Mouse (Mus musculus) right cerebral cortex, adult 18-20 months (tissue): ENCODE results near the gene Prima1.

Experiments used
- DNase-seq: peaks from one replicate; pipeline ENCODE4 v3.0.0; 2022; ENCODE audit warnings: mixed read lengths

Gene Prima1

GRCm38 (mm10) chr12:103223671-103224070, 18.3 kb downstream of the Prima1 start:
- no peak for DNase-seq

- no peak for DNase-seq
Observed at GRCm38 (mm10) chr12:103215877-103216610, 25.9 kb downstream of the Prima1 start.

GRCm38 (mm10) chr12:103214797-103215196, 27.2 kb downstream of the Prima1 start:
- no peak for DNase-seq

- DNase-seq: no peak
Observed at GRCm38 (mm10) chr12:103214270-103214669, 27.7 kb downstream of the Prima1 start.

DNA sequence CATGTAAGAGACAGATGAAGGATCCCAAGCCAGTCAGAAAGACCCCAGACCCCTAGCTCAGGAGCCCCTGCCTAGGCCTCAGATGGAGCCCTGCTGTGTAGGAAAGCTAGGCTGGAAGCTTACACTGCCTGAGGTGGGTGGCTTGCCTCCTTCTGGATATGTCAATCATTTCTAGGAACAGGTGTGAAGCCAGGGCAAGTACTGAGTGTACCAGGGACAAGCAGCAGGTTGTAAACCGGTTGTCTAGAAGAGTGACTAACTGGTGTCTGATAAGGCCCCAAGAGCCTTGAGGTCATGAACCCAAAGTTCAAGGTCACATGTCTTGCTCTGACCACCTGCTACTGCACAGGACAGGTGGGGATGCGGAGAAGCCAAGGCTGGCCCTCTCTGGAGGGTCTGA, 28.4 kb downstream of the Prima1 start:
- no peak for DNase-seq

- peak; percentile 67 for DNase-seq
Observed at GRCm38 (mm10) chr12:103211078-103211477, 30.9 kb downstream of the Prima1 start.

DNA sequence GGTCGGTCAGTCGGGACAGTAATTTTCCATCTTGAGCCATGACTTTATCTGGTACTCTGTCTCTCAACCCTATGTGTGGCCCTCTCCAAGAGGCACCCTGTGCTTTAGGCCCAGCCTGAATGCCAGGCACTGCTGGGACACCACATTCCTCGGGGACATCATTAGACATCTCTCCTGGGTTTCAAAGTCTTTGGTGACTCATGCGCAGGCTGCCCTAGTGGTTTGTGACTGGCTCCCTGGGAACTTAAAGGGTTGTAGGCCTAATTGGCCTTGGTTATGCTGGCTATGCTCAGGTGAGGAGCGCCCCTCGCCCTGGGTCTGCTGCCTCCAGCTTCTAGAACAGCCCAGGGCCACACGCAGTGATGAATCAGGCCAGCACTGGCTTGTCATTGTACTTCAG, 32.4 kb downstream of the Prima1 start:
- no peak for DNase-seq

GRCm38 (mm10) chr12:103205561-103205960, 36.4 kb downstream of the Prima1 start:
- peak; percentile 32 for DNase-seq

- DNase-seq: peak; percentile 14
Observed at GRCm38 (mm10) chr12:103202592-103203544, 39.1 kb downstream of the Prima1 start.

DNA sequence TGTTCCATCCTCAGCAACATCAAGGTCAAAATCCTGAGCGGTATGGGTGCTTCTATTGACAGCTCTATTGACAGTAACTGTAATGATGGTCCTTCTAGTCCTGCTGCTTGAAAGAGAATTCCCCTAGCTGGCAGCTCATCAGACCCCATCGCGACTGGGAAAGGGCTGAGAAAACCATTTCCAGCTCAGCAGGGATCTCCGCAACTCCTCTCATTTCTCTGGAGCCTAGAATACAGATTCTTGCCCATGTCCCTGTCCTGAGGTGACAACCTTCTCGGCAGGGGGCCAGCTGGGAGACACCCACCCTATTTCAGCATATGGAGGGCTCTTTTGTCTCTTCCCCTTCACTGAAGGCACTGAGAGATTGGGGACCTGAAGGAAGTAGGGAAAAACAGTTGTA, 49.0 kb downstream of the Prima1 start:
- DNase-seq: no peak

DNA sequence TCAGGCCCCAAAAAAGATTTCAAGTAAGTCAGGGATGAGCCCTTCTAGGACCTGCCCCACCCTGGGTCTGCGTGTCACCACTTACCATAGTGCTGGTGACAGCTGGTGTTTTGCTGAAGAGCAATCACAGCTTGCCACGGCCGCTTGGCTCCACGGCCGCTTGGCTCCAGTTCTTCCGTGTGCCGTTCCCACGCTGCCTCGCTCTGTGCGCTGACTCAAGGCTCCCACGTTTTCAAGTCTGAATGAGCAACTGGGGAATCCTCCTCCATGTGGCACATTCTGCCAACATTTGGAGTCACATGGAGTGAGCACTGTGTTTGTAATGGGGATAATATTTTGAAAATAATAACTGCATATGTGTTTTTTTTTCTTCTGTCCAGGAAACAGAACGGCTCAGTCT, 52.2 kb downstream of the Prima1 start:
- peak; percentile 84 for DNase-seq

- no peak for DNase-seq
Observed at GRCm38 (mm10) chr12:103188223-103188622, 53.7 kb downstream of the Prima1 start.

- DNase-seq: no peak
Observed at GRCm38 (mm10) chr12:103187020-103187419, 54.9 kb downstream of the Prima1 start.

DNA sequence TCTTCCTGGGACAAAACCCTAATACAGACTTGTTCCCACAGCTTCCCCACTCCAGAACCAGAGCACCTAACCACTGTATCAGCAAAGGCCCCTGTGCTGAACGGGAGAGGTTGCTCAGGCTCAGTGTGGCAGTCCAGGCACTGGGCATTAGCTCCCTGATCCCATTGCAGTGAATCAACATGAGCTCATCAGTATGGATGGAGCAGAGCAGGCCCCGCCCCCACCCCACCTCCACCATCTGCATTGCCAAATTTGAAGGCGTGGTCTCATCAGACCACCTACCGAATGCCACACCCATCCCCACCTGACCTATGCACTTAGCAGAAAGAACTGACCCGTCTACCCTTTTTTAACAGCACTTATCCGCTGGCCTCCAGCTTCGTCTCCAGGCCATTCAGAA, 58.9 kb downstream of the Prima1 start:
- DNase-seq: no peak

GRCm38 (mm10) chr12:103168892-103169291, 73.1 kb downstream of the Prima1 start:
- no peak for DNase-seq

DNA sequence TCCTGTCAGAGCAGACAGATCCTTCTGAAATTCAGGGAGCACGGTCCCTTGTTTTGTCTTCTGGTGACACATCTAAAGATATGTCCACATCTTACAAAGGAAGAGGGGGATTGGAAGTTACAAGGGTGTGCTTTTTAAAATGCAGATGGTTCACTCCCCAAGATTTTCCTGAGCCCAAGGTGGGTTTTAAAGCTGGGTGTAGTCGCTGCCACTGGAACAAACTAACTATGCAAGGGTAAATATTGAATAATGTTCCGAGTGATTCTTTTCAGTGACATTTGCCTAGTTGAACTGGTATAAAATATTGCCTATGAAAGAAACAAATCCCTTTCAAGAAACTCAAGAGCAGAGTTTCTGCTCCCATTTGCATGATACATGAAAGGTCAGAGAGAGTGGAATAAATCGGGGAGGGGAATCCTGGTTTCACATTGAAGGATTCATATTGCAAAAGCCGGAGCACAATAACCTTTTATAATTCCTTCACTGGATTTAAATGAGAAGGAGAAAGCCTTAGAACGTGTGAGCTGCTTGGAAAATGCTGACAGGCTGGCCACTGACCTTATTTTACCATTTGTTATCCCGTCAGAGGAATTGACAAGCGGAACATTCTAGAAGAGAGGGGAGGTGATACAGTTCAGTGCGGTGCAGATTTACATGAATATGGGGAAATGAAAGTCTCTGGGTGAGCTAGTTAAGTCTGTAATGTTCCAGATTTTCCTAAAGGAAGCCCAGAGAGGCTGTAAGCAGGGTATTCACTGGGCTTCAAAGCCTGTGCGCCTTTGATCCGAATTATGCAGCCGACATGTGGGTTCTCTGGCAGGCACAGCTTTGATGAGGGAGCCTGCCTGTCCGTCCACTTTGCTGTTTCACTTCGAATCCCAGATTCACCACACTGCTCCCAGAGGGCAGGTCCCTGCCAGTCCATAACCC, 77.6 kb downstream of the Prima1 start:
- DNase-seq: no peak

GRCm38 (mm10) chr12:103163596-103163995, 78.4 kb downstream of the Prima1 start:
- DNase-seq: no peak

DNA sequence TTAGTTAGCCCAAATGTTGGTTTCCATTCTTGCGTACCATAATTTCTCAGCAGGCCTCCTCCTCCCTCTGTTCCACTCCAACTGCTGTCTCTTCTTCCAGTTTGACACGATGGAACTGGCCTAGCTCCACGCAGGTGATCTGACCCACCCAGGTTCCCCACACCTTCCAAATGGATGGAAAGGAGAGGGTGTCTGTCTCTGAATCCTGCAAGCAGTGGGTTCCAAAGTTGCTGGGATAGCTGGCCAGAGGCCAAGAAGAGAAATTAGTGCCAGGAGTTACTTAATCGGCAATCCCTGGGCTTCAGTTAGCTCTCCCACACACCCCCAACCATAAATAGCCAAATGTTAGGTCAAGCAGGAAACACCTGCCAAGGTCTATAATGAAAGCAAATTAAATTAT, 81.2 kb downstream of the Prima1 start:
- DNase-seq: no peak

- DNase-seq: peak; percentile 55
Observed at GRCm38 (mm10) chr12:103159016-103159415, 82.9 kb downstream of the Prima1 start.

GRCm38 (mm10) chr12:103157129-103157910, 84.6 kb downstream of the Prima1 start:
- DNase-seq: no peak

- no peak for DNase-seq
Observed at GRCm38 (mm10) chr12:103155406-103155805, 86.5 kb downstream of the Prima1 start.

- DNase-seq: no peak
Observed at GRCm38 (mm10) chr12:103154927-103155326, 87.0 kb downstream of the Prima1 start.
